Mouse (Mus musculus) MEL (cell line): ENCODE results near the gene Oxsr1. TPM values are rescaled to one million over a fixed set of nuclear protein-coding genes. Genes with fewer than 3 reads are reported as not detected.
A peak's percentile ranks its signal among the peaks of the same experiment; 100 is the strongest.
"Not testable (repeated sequence)": the region's sequence is repeated elsewhere in the genome, so short reads cannot be mapped to it uniquely, and the experiment has no call there.

Source experiments
- DNase-seq: peaks from one replicate; pipeline ENCODE4 v3.0.0; 2011; ENCODE audit warnings: low read depth, low spot score
- H3K27ac ChIP-seq: 2 replicates; pipeline ENCODE4 v1.5.1; 2012; ENCODE audit warnings: low read depth, mild to moderate bottlenecking, control low read depth, low read length, moderate library complexity; ENCODE audit not compliant: control insufficient read depth
- H3K27me3 ChIP-seq, 2 experiments: fragments of 150-350 bp in 1 of 2; sonication (generic) in 1 of 2; 2 replicates each; pipeline ENCODE4 v1.6.1; 2012; ENCODE audit warnings: low read length in 2 of 2, mild to moderate bottlenecking in 2 of 2, improper control_type of control experiment in 1 of 2, moderate library complexity in 1 of 2; ENCODE audit not compliant: insufficient read depth in 2 of 2, control insufficient read depth in 1 of 2
- H3K36me3 ChIP-seq, 2 experiments: 2 replicates each; pipeline ENCODE4 v1.6.1; 2012 to 2014; ENCODE audit warnings: low read length in 2 of 2, improper control_type of control experiment in 1 of 2, inconsistent platforms in 1 of 2, mild to moderate bottlenecking in 1 of 2; ENCODE audit not compliant: insufficient read depth in 2 of 2, control insufficient read depth in 1 of 2
- H3K4me1 ChIP-seq, 2 experiments: fragments of 150-350 bp in 1 of 2; sonication (generic) in 1 of 2; 2 replicates each; pipeline ENCODE4 v1.6.1; 2012; ENCODE audit warnings: low read length in 2 of 2, improper control_type of control experiment in 1 of 2, mild to moderate bottlenecking in 1 of 2; ENCODE audit not compliant: insufficient read depth in 2 of 2, control insufficient read depth in 1 of 2
- H3K4me3 ChIP-seq, 2 experiments: fragments of 150-350 bp in 1 of 2; sonication (generic) in 1 of 2; 2 replicates each; pipeline ENCODE4 v1.5.1; 2012; ENCODE audit warnings: low read depth in 2 of 2, low read length in 2 of 2, mild to moderate bottlenecking in 2 of 2, moderate library complexity in 2 of 2, control low read depth in 1 of 2, improper control_type of control experiment in 1 of 2; ENCODE audit not compliant: control insufficient read depth in 1 of 2, insufficient read depth in 1 of 2
- H3K79me2 ChIP-seq: 2 replicates; pipeline ENCODE4 v1.6.1; 2012; ENCODE audit warnings: mild to moderate bottlenecking, low read length, moderate library complexity; ENCODE audit not compliant: control insufficient read depth, poor library complexity, insufficient read depth
- H3K9ac ChIP-seq: 2 replicates; pipeline ENCODE4 v1.6.1; 2012; ENCODE audit warnings: low read depth, mild to moderate bottlenecking, control low read depth, low read length, moderate library complexity; ENCODE audit not compliant: control insufficient read depth, poor library complexity, severe bottlenecking
- H3K9me3 ChIP-seq: fragments of 150-350 bp; sonication (generic); replicated peaks from 2 replicates; pipeline ENCODE4 v1.6.1; 2012; ENCODE audit warnings: mild to moderate bottlenecking, low read length, improper control_type of control experiment, moderate library complexity; ENCODE audit not compliant: insufficient read depth
- BHLHE40 ChIP-seq: IDR thresholded peaks from 2 replicates; pipeline ENCODE4 v1.6.1; 2012; ENCODE audit warnings: low read depth, mild to moderate bottlenecking, inconsistent platforms, low read length, improper control_type of control experiment, borderline replicate concordance
- EP300 ChIP-seq, 2 experiments: IDR thresholded peaks; 2 replicates each; pipeline ENCODE4 v1.6.1; 2011; ENCODE audit warnings: improper control_type of control experiment in 2 of 2, low read length in 2 of 2, low read depth in 1 of 2, mild to moderate bottlenecking in 1 of 2
- ETS1 ChIP-seq: IDR thresholded peaks from 2 replicates; pipeline ENCODE4 v1.6.1; 2012; ENCODE audit warnings: low read depth, mild to moderate bottlenecking, inconsistent platforms, low read length, improper control_type of control experiment, moderate library complexity
- GABPA ChIP-seq: IDR thresholded peaks from 2 replicates; pipeline ENCODE4 v1.6.1; 2012; ENCODE audit warnings: low read depth, mild to moderate bottlenecking, inconsistent platforms, low read length, improper control_type of control experiment, moderate library complexity
- GATA1 ChIP-seq: IDR thresholded peaks from 2 replicates; pipeline ENCODE4 v1.6.1; 2011; ENCODE audit warnings: low read depth, low read length, improper control_type of control experiment
- HCFC1 ChIP-seq: IDR thresholded peaks from 2 replicates; pipeline ENCODE4 v1.6.1; 2012; ENCODE audit warnings: low read depth, mild to moderate bottlenecking, inconsistent platforms, low read length, improper control_type of control experiment, moderate library complexity
- JUND ChIP-seq: IDR thresholded peaks from 2 replicates; pipeline ENCODE4 v1.6.1; 2011; ENCODE audit warnings: low read depth, mild to moderate bottlenecking, improper control_type of control experiment, low read length
- MAFK ChIP-seq: IDR thresholded peaks from 2 replicates; pipeline ENCODE4 v1.6.1; 2011; ENCODE audit warnings: low read depth, mild to moderate bottlenecking, low read length, improper control_type of control experiment, borderline replicate concordance
- MAX ChIP-seq: IDR thresholded peaks from 2 replicates; pipeline ENCODE4 v1.6.1; 2011; ENCODE audit warnings: low read length, improper control_type of control experiment
- MAZ ChIP-seq: IDR thresholded peaks from 2 replicates; pipeline ENCODE4 v1.6.1; 2012; ENCODE audit warnings: low read depth, mild to moderate bottlenecking, inconsistent platforms, low read length, improper control_type of control experiment
- MYB ChIP-seq: IDR thresholded peaks from 2 replicates; pipeline ENCODE4 v1.6.1; 2011; ENCODE audit warnings: mild to moderate bottlenecking, low read depth, low read length, improper control_type of control experiment
- NELFE ChIP-seq: IDR thresholded peaks from 2 replicates; pipeline ENCODE4 v1.6.1; 2011; ENCODE audit warnings: low read depth, low read length, improper control_type of control experiment
- POLR2AphosphoS5 ChIP-seq: IDR thresholded peaks from 2 replicates; pipeline ENCODE4 v1.6.1; 2012; ENCODE audit warnings: low read depth, borderline replicate concordance, mild to moderate bottlenecking, inconsistent platforms, low read length, moderate library complexity, mixed read lengths
- RAD21 ChIP-seq: IDR thresholded peaks from 2 replicates; pipeline ENCODE4 v1.6.1; 2011; ENCODE audit warnings: mild to moderate bottlenecking, low read depth, low read length, improper control_type of control experiment
- RCOR1 ChIP-seq: IDR thresholded peaks from 2 replicates; pipeline ENCODE4 v1.6.1; 2012; ENCODE audit warnings: low read depth, mild to moderate bottlenecking, inconsistent platforms, low read length, improper control_type of control experiment
- SIN3A ChIP-seq: IDR thresholded peaks from 2 replicates; pipeline ENCODE4 v1.6.1; 2012; ENCODE audit warnings: low read length, improper control_type of control experiment, inconsistent platforms
- TAL1 ChIP-seq: IDR thresholded peaks from 2 replicates; pipeline ENCODE4 v1.6.1; 2012; ENCODE audit warnings: mild to moderate bottlenecking, inconsistent platforms, low read length, moderate library complexity, mixed read lengths
- TCF12 ChIP-seq: IDR thresholded peaks from 2 replicates; pipeline ENCODE4 v1.6.1; 2014; ENCODE audit warnings: low read depth, mild to moderate bottlenecking, inconsistent platforms, low read length, improper control_type of control experiment, moderate library complexity
- USF1 ChIP-seq: IDR thresholded peaks from 2 replicates; pipeline ENCODE4 v1.6.1; 2014; ENCODE audit warnings: low read depth, mild to moderate bottlenecking, inconsistent platforms, low read length, improper control_type of control experiment, moderate library complexity
- USF2 ChIP-seq, 2 experiments: IDR thresholded peaks; 2 replicates each; pipeline ENCODE4 v1.6.1; 2011 to 2012; ENCODE audit warnings: improper control_type of control experiment in 2 of 2, low read length in 2 of 2, borderline replicate concordance in 1 of 2, inconsistent platforms in 1 of 2, low read depth in 1 of 2, mild to moderate bottlenecking in 1 of 2; ENCODE audit not compliant: insufficient read depth in 1 of 2
- ZKSCAN1 ChIP-seq: IDR thresholded peaks from 2 replicates; pipeline ENCODE4 v1.6.1; 2012; ENCODE audit warnings: low read depth, mild to moderate bottlenecking, inconsistent platforms, low read length, improper control_type of control experiment, moderate library complexity
- ZMIZ1 ChIP-seq: IDR thresholded peaks from 2 replicates; pipeline ENCODE4 v1.6.1; 2012; ENCODE audit warnings: low read depth, mild to moderate bottlenecking, inconsistent platforms, low read length, improper control_type of control experiment, moderate library complexity
- ZNF384 ChIP-seq: IDR thresholded peaks from 2 replicates; pipeline ENCODE4 v1.6.1; 2012; ENCODE audit warnings: low read depth, mild to moderate bottlenecking, inconsistent platforms, low read length, improper control_type of control experiment
- polyA plus RNA-seq, 2 experiments: library from polyadenylated mRNA; stranded (reverse) in 1 of 2; unstranded in 1 of 2; fragments of >175 nt in 1 of 2; fragments of >200 nt in 1 of 2; gene quantifications; 2 replicates each; pipeline versions ENCODE4 v1.2.1 to v1.2.4; 2012; ENCODE audit warnings: low replicate concordance in 2 of 2, low read depth in 1 of 2; ENCODE audit not compliant: insufficient read length in 2 of 2, insufficient read depth in 1 of 2, missing spikeins in 1 of 2
- total RNA-seq: library from RNA; depleted of rRNA; stranded (reverse); fragments of 300-350 nt; gene quantifications from 2 replicates; pipeline ENCODE4 v1.2.3, GENCODE M21; 2012

The Oxsr1 gene
- total and polyA plus RNA-seq, 3 experiments, result 25.6 to 304 (median 37.6) TPM

- no peak overlapping the region for H3K27ac ChIP-seq
- TF ChIP-seq SIN3A, result no peak
- no peak for TF ChIP-seq BHLHE40
- no peak for TF ChIP-seq RCOR1
- TF ChIP-seq MAZ, result no peak
- peak in 1 of 2 experiments; percentile 33; a peak in 1 of 4 replicates for TF ChIP-seq USF2 (IDR thresholded peaks at IDR 0.05; ENCODE audit: borderline replicate concordance in 1 of 2, insufficient read depth in 1 of 2, low read depth in 1 of 2, low read length in 2 of 2)
- no peak for TF ChIP-seq ZKSCAN1
- TF ChIP-seq ETS1, result no peak
- no peak for TF ChIP-seq RAD21
- no peak for TF ChIP-seq ZNF384
- no peak for TF ChIP-seq MAFK
- no peak for TF ChIP-seq GABPA
- TF ChIP-seq ZMIZ1, result no peak
- TF ChIP-seq POLR2AphosphoS5, result no peak
- TF ChIP-seq MAX, result no peak
- TF ChIP-seq USF1, result peak; percentile 85
- H3K79me2 ChIP-seq, result no peaks in the 10 kb centered on the region
- no peak overlapping the region for H3K4me3 ChIP-seq
- no peaks in the 10 kb centered on the region for H3K27me3 ChIP-seq
- H3K4me1 ChIP-seq, result peaks cover 1 to 8% of the 10 kb centered on the region in 2 experiments; a peak in 1 of 4 replicates
- H3K36me3 ChIP-seq, result peaks cover 0 to 14% of the 10 kb centered on the region in 2 experiments; a peak in 2 of 4 replicates
- H3K9me3 ChIP-seq, result no peaks in the 10 kb centered on the region
- H3K9ac ChIP-seq, result no peak overlapping the region
- DNase-seq, result no peak
These were observed 102.0 kb downstream of the Oxsr1 start for GRCm38 (mm10) chr9:119220249-119220648.

GRCm38 (mm10) chr9:119219667-119220066, 102.6 kb downstream of the Oxsr1 start:
- Histone ChIP-seq H3K4me1 (peaks cover 1 to 8% of the 10 kb centered on the region in 2 experiments; a peak in 1 of 4 replicates), H3K27ac (no peak overlapping the region), H3K9ac (no peak overlapping the region), H3K79me2 (no peaks in the 10 kb centered on the region), H3K4me3 (no peak overlapping the region), H3K36me3 (peaks cover 0 to 14% of the 10 kb centered on the region in 2 experiments; a peak in 2 of 4 replicates), H3K9me3 (no peaks in the 10 kb centered on the region), H3K27me3 (no peaks in the 10 kb centered on the region)
- TF ChIP-seq EP300 (IDR thresholded peaks at IDR 0.05; ENCODE audit: low read depth in 1 of 2, low read length in 2 of 2) (peak; percentile 69 to 71), MYB (no peak), MAFK (0 out of 2 replicates have a peak, but pooled peaks have one; percentile 16), TCF12 (peak; percentile 63; the same call in 1 of the 2 replicates), HCFC1 (no peak), JUND (no peak), GATA1 (peak; percentile 78), RCOR1 (peak; percentile 80), ETS1 (peak; percentile 55), SIN3A (peak; percentile 31; the same call in 1 of the 2 replicates), NELFE (no peak), TAL1 (peak; percentile 18; the same call in 1 of the 2 replicates)
- peak; percentile 32 for DNase-seq

DNA sequence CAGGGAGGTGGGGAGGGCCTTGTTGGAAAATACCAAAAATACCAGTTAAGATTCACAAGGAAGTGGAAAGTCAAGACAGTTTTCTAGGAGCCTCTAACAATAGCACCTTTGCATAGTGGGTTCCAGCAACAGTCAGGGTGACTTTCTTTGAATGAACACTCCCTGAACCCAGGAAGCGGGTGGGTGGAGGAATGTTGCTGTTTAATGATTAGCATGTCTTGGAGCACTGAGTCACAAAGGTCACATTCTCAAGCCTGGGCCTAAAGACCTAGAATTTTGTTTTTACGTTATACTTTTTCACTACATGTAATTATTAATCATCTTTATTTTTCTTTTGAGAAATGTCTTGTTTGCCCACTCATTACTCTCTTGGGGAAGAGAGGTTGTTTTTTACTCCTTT, 106.9 kb downstream of the Oxsr1 start:
- not testable (repeated sequence) for H3K4me1 ChIP-seq, H3K79me2 ChIP-seq, DNase-seq, H3K9ac ChIP-seq, H3K27ac ChIP-seq, H3K4me3 ChIP-seq, H3K9me3 ChIP-seq, H3K27me3 ChIP-seq
- H3K36me3 ChIP-seq, result peaks cover 0 to 11% of the 10 kb centered on the region in 2 experiments; a peak in 2 of 4 replicates
